Mouse (Mus musculus) liver, embryonic 13.5 days (tissue): ENCODE data around the gene Ciita. TPM values are rescaled to one million over a fixed set of nuclear protein-coding genes. Genes with fewer than 3 reads are reported as not detected.

Source experiments
- ATAC-seq: fragments of 200-750 bp; cut with Nextera tagmentation; 2 replicates; pipeline ENCODE4 v1.8.0; 2017; ENCODE audit warnings: low read depth, mild to moderate bottlenecking, moderate number of reproducible peaks, moderate library complexity
- DNase-seq: peaks from one replicate; pipeline ENCODE4 v3.0.0; 2022
- H3K27ac ChIP-seq: fragments of 300-500 bp; sonication (generic); 2 replicates; pipeline ENCODE4 v1.5.1; 2015; ENCODE audit warnings: moderate library complexity, mild to moderate bottlenecking, inconsistent platforms
- H3K27me3 ChIP-seq: fragments of 300-500 bp; sonication (generic); 2 replicates; pipeline ENCODE4 v1.6.1; 2015; ENCODE audit warnings: mild to moderate bottlenecking, inconsistent platforms
- H3K36me3 ChIP-seq: fragments of 300-500 bp; sonication (generic); 2 replicates; pipeline ENCODE4 v1.6.1; 2015; ENCODE audit warnings: mild to moderate bottlenecking, inconsistent platforms
- H3K4me1 ChIP-seq: fragments of 300-500 bp; sonication (generic); replicated peaks from 2 replicates; pipeline ENCODE4 v1.6.1; 2015; ENCODE audit warnings: inconsistent platforms
- H3K4me2 ChIP-seq: fragments of 300-500 bp; sonication (generic); 2 replicates; pipeline ENCODE4 v1.6.1; 2015; ENCODE audit warnings: inconsistent platforms, mild to moderate bottlenecking, moderate library complexity
- H3K4me3 ChIP-seq: fragments of 300-500 bp; sonication (generic); replicated peaks from 2 replicates; pipeline ENCODE4 v1.5.1; 2015; ENCODE audit warnings: mild to moderate bottlenecking, inconsistent platforms
- H3K9ac ChIP-seq: fragments of 300-500 bp; sonication (generic); 2 replicates; pipeline ENCODE4 v1.6.1; 2015; ENCODE audit warnings: mild to moderate bottlenecking, inconsistent platforms
- H3K9me3 ChIP-seq: fragments of 300-500 bp; sonication (generic); replicated peaks from 2 replicates; pipeline ENCODE4 v1.6.1; 2016; ENCODE audit warnings: inconsistent platforms
- WGBS: fragments of 180-500 bp; shearing (Covaris S2); methylation state at CpG from one replicate; pipeline ENCODE4 v1.1.7; 2015; ENCODE audit not compliant: insufficient replicate concordance; 5-methylcytosine and 5-hydroxymethylcytosine counted together
- polyA plus RNA-seq: library from polyadenylated mRNA; unstranded; fragments of >200 nt; fragmentation: Nextera tagmentation; extraction: Ambion mirVana; gene quantifications from 2 replicates; pipeline ENCODE4 v1.2.1, GENCODE M21; 2015

Ciita gene
- polyA plus RNA-seq, 1 experiment from 2014 or later, result 0.05 TPM

- H3K4me1 ChIP-seq, result peaks cover 22% of the 10 kb centered on the region
- no peaks in the 10 kb centered on the region for H3K9me3 ChIP-seq
- no peaks in the 10 kb centered on the region for H3K36me3 ChIP-seq
- no peaks in the 10 kb centered on the region for H3K27me3 ChIP-seq
- H3K4me2 ChIP-seq, result no peak overlapping the region
- ATAC-seq (no peak), DNase-seq (no peak)
- H3K4me3 ChIP-seq, result no peak overlapping the region
- H3K27ac ChIP-seq, result no peak overlapping the region
- H3K9ac ChIP-seq, result no peak overlapping the region
- WGBS, result 68% methylated on average over 3 of the region's 3 CpGs
Measured at GRCm38 (mm10) chr16:10536961-10537360, 57.1 kb downstream of the Ciita start.

GRCm38 (mm10) chr16:10540763-10541597 is 61.1 kb downstream of the Ciita start:
- Histone ChIP-seq H3K4me1 (peaks cover 49% of the 10 kb centered on the region), H3K9me3 (no peaks in the 10 kb centered on the region), H3K9ac (peak overlapping the region; percentile 88; the same call in 1 of the 2 replicates), H3K4me2 (peak overlapping the region; percentile 100), H3K36me3 (no peaks in the 10 kb centered on the region), H3K4me3 (peak overlapping the region; percentile 83), H3K27me3 (no peaks in the 10 kb centered on the region), H3K27ac (no peak overlapping the region)
- DNase-seq (no peak), ATAC-seq (no peak)
- 67% methylated on average over 16 of the region's 16 CpGs for WGBS

GRCm38 (mm10) chr16:10541598-10541930 is 61.7 kb downstream of the Ciita start:
- Histone ChIP-seq H3K4me2 (peak overlapping the region; percentile 100), H3K9me3 (no peaks in the 10 kb centered on the region), H3K9ac (peak overlapping the region; percentile 88), H3K27ac (no peak overlapping the region), H3K4me1 (peaks cover 55% of the 10 kb centered on the region), H3K4me3 (peak overlapping the region; percentile 83), H3K27me3 (no peaks in the 10 kb centered on the region), H3K36me3 (no peaks in the 10 kb centered on the region)
- DNase-seq (no peak), ATAC-seq (no peak)
- 43% methylated on average over 7 of the region's 7 CpGs for WGBS

- peak overlapping the region; percentile 83 for H3K4me3 ChIP-seq
- peaks cover 59% of the 10 kb centered on the region for H3K4me1 ChIP-seq
- DNase-seq, result no peak
- no peaks in the 10 kb centered on the region for H3K9me3 ChIP-seq
- H3K27me3 ChIP-seq, result no peaks in the 10 kb centered on the region
- H3K36me3 ChIP-seq, result no peaks in the 10 kb centered on the region
- peak overlapping the region; percentile 68 for H3K27ac ChIP-seq
- peak overlapping the region; percentile 100 for H3K4me2 ChIP-seq
- peak overlapping the region; percentile 88 for H3K9ac ChIP-seq
- no peak for ATAC-seq
- WGBS, result 11% methylated on average over 22 of the region's 22 CpGs
Measured at GRCm38 (mm10) chr16:10542266-10542665, 62.4 kb downstream of the Ciita start.

- WGBS, result under 1% methylated on average over 61 of the region's 61 CpGs
- Histone ChIP-seq H3K9me3 (no peaks in the 10 kb centered on the region), H3K27ac (peak within 1 kb of the TSS; percentile 68), H3K27me3 (no peaks in the 10 kb centered on the region), H3K36me3 (no peaks in the 10 kb centered on the region), H3K4me2 (peak within 1 kb of the TSS; percentile 100), H3K4me1 (peaks cover 62% of the 10 kb centered on the region), H3K9ac (peak within 1 kb of the TSS; percentile 88), H3K4me3 (peak within 1 kb of the TSS; percentile 83)
- DNase-seq (peak; percentile 96), ATAC-seq (peak; percentile 92)
Measured at GRCm38 (mm10) chr16:10542698-10543365, 63.0 kb downstream of the Ciita start, which contains the start of gene Dexi. Gene Dexi (minus strand): TSS chr16:10543054.

- peak within 1 kb of the TSS; percentile 89 for H3K9ac ChIP-seq
- peak within 1 kb of the TSS; percentile 84 for H3K4me2 ChIP-seq
- H3K36me3 ChIP-seq, result no peaks in the 10 kb centered on the region
- peaks cover 58% of the 10 kb centered on the region for H3K4me1 ChIP-seq
- peak; percentile 85 for ATAC-seq
- H3K27me3 ChIP-seq, result no peaks in the 10 kb centered on the region
- H3K27ac ChIP-seq, result peak within 1 kb of the TSS; percentile 36; the same call in 1 of the 2 replicates
- no peaks in the 10 kb centered on the region for H3K9me3 ChIP-seq
- H3K4me3 ChIP-seq, result peak within 1 kb of the TSS; percentile 84
- under 1% methylated on average over 58 of the region's 58 CpGs for WGBS
- DNase-seq, result peak; percentile 94
Measured at GRCm38 (mm10) chr16:10544995-10545622, 65.2 kb downstream of the Ciita start, which contains the start of gene Clec16a. Gene Clec16a (plus strand): TSS chr16:10545339.

GRCm38 (mm10) chr16:10546865-10547264 is 67.0 kb downstream of the Ciita start:
- H3K9ac ChIP-seq, result peak overlapping the region; percentile 89; the same call in 1 of the 2 replicates
- H3K4me3 ChIP-seq, result peak overlapping the region; percentile 1; the same call in 1 of the 2 replicates
- H3K4me2 ChIP-seq, result peak overlapping the region; percentile 84

GRCm38 (mm10) chr16:10548938-10549337 is 69.1 kb downstream of the Ciita start:
- H3K27ac ChIP-seq, result no peak overlapping the region
- no peaks in the 10 kb centered on the region for H3K36me3 ChIP-seq
- H3K4me2 ChIP-seq, result no peak overlapping the region
- no peak overlapping the region for H3K9ac ChIP-seq
- DNase-seq (no peak), ATAC-seq (no peak)
- no peaks in the 10 kb centered on the region for H3K27me3 ChIP-seq
- H3K4me3 ChIP-seq, result no peak overlapping the region
- H3K9me3 ChIP-seq, result no peaks in the 10 kb centered on the region
- 60% methylated on average over 3 of the region's 3 CpGs for WGBS
- H3K4me1 ChIP-seq, result peaks cover 24% of the 10 kb centered on the region

More at GRCm38 (mm10) chr16:10546865-10547264, 67.0 kb downstream of the Ciita start:
- no peaks in the 10 kb centered on the region for H3K9me3 ChIP-seq
- H3K36me3 ChIP-seq, result no peaks in the 10 kb centered on the region
- no peak for ATAC-seq
- DNase-seq, result no peak
- no peaks in the 10 kb centered on the region for H3K27me3 ChIP-seq
- WGBS, result 64% methylated on average over 3 of the region's 3 CpGs
- peaks cover 41% of the 10 kb centered on the region for H3K4me1 ChIP-seq
- H3K27ac ChIP-seq, result no peak overlapping the region

- Histone ChIP-seq H3K27ac (no peak overlapping the region), H3K27me3 (no peaks in the 10 kb centered on the region), H3K36me3 (no peaks in the 10 kb centered on the region), H3K4me1 (peaks cover 18% of the 10 kb centered on the region), H3K4me2 (no peak overlapping the region), H3K4me3 (no peak overlapping the region), H3K9ac (no peak overlapping the region), H3K9me3 (no peaks in the 10 kb centered on the region)
- no peak for DNase-seq
- no peak for ATAC-seq
- WGBS, result 69% methylated on average over 2 of the region's 2 CpGs
Measured at GRCm38 (mm10) chr16:10549600-10549999, 69.7 kb downstream of the Ciita start.

- WGBS, result 66% methylated on average over 4 of the region's 4 CpGs
- peaks cover 7% of the 10 kb centered on the region for H3K4me1 ChIP-seq
- ATAC-seq, result no peak
- no peak overlapping the region for H3K4me3 ChIP-seq
- no peak overlapping the region for H3K27ac ChIP-seq
- H3K36me3 ChIP-seq, result no peaks in the 10 kb centered on the region
- no peaks in the 10 kb centered on the region for H3K9me3 ChIP-seq
- DNase-seq, result no peak
- no peaks in the 10 kb centered on the region for H3K27me3 ChIP-seq
- H3K4me2 ChIP-seq, result no peak overlapping the region
- no peak overlapping the region for H3K9ac ChIP-seq
Measured at GRCm38 (mm10) chr16:10551592-10551991, 71.7 kb downstream of the Ciita start.

GRCm38 (mm10) chr16:10553858-10554257 is 74.0 kb downstream of the Ciita start:
- H3K4me1 ChIP-seq, result no peaks in the 10 kb centered on the region
- no peak overlapping the region for H3K27ac ChIP-seq
- H3K36me3 ChIP-seq, result no peaks in the 10 kb centered on the region
- no peak overlapping the region for H3K4me2 ChIP-seq
- ATAC-seq (no peak), DNase-seq (no peak)
- no peaks in the 10 kb centered on the region for H3K27me3 ChIP-seq
- no peak overlapping the region for H3K4me3 ChIP-seq
- no peaks in the 10 kb centered on the region for H3K9me3 ChIP-seq
- H3K9ac ChIP-seq, result no peak overlapping the region
- WGBS, result 34% methylated on average over 2 of the region's 2 CpGs
